Mouse (Mus musculus) intestine, embryonic 15.5 days (tissue): ENCODE measurements around the gene Gm10320. TPM values are rescaled to one million over a fixed set of nuclear protein-coding genes. Genes with fewer than 3 reads are reported as not detected.
A peak's percentile ranks its signal among the peaks of the same experiment; 100 is the strongest.

Source experiments
- ATAC-seq: fragments of 200-750 bp; cut with Nextera tagmentation; 2 replicates; pipeline ENCODE4 v1.8.0; 2017; ENCODE audit warnings: moderate TSS enrichment, moderate library complexity
- H3K27ac ChIP-seq: fragments of 300-500 bp; sonication (generic); 2 replicates; pipeline ENCODE4 v1.5.1; 2015; ENCODE audit warnings: mild to moderate bottlenecking, inconsistent platforms
- H3K27me3 ChIP-seq: fragments of 300-500 bp; sonication (generic); replicated peaks from 2 replicates; pipeline ENCODE4 v1.6.1; 2015; ENCODE audit warnings: inconsistent platforms
- H3K36me3 ChIP-seq: fragments of 300-500 bp; sonication (generic); 2 replicates; pipeline ENCODE4 v1.6.1; 2015; ENCODE audit warnings: inconsistent platforms
- H3K4me1 ChIP-seq: fragments of 300-500 bp; sonication (generic); replicated peaks from 2 replicates; pipeline ENCODE4 v1.6.1; 2015; ENCODE audit warnings: inconsistent platforms
- H3K4me2 ChIP-seq: fragments of 300-500 bp; sonication (generic); replicated peaks from 2 replicates; pipeline ENCODE4 v1.6.1; 2015; ENCODE audit warnings: mild to moderate bottlenecking, inconsistent platforms
- H3K4me3 ChIP-seq: fragments of 300-500 bp; sonication (generic); replicated peaks from 2 replicates; pipeline ENCODE4 v1.5.1; 2015; ENCODE audit warnings: inconsistent platforms
- H3K9ac ChIP-seq: fragments of 300-500 bp; sonication (generic); 2 replicates; pipeline ENCODE4 v1.6.1; 2015; ENCODE audit warnings: inconsistent platforms
- H3K9me3 ChIP-seq: fragments of 300-500 bp; sonication (generic); 2 replicates; pipeline ENCODE4 v1.6.1; 2016; ENCODE audit warnings: inconsistent platforms
- WGBS: fragments of 180-500 bp; shearing (Covaris S2); methylation state at CpG from one replicate; pipeline ENCODE4 v1.1.7; 2015; 5-methylcytosine and 5-hydroxymethylcytosine counted together
- polyA plus RNA-seq: library from polyadenylated mRNA; unstranded; fragments of >200 nt; fragmentation: Nextera tagmentation; extraction: Ambion mirVana; gene quantifications from 2 replicates; pipeline ENCODE4 v1.2.1, GENCODE M21; 2015

Gene Gm10320
- polyA plus RNA-seq, 1 experiment from 2014 or later, result 1.8 TPM

DNA sequence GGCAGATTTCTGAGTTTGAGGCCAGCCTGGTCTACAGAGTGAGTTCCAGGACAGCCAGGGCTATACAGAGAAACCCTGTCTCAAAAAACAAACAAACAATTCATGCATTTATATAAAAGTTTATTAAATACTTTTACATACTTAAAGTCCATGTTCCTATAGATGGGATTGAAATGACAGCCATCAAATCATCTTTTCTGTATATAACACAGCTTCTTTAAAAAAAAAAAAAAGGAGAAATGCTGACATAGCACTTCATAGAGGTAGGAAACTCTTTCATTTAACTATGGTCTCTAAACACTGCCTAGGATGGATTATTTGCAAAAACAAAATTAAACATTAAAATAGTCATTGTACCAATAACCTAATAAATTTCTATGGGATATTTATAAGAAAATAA lies 43.1 kb downstream of the Gm10320 start:
- no peak overlapping the region for H3K9ac ChIP-seq

DNA sequence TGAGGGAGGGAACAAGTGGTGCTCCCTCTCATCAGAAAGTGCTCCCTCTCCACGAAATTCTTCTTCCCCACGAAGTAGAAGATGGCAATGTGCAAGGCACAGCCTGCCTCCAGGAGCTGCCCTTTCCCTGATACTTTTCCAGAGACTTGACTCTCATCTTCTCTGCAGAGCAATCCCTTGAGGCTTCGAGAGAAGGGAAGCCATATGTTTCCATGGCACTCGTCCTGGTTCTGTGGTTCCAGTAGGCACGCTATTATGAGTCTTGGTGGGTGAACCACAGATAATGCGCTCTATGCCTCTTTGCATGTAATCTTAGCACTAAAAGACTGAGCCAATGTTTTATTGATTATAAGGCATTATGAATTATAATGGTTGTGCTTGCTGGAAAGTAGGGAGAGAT lies 44.1 kb downstream of the Gm10320 start:
- Histone ChIP-seq H3K36me3 (no peaks in the 10 kb centered on the region), H3K9ac (no peak overlapping the region), H3K4me3 (no peak overlapping the region), H3K4me1 (no peaks in the 10 kb centered on the region), H3K27ac (no peak overlapping the region), H3K9me3 (no peaks in the 10 kb centered on the region), H3K4me2 (no peak overlapping the region), H3K27me3 (no peaks in the 10 kb centered on the region)
- 81% methylated on average over 6 of the region's 6 CpGs for WGBS
- ATAC-seq, result no peak

More for the DNA sequence above, 43.1 kb downstream of the Gm10320 start:
- Histone ChIP-seq H3K27ac (no peak overlapping the region), H3K4me2 (no peak overlapping the region), H3K27me3 (no peaks in the 10 kb centered on the region), H3K9me3 (no peaks in the 10 kb centered on the region), H3K36me3 (no peaks in the 10 kb centered on the region), H3K4me1 (no peaks in the 10 kb centered on the region), H3K4me3 (no peak overlapping the region)
- no peak for ATAC-seq

DNA sequence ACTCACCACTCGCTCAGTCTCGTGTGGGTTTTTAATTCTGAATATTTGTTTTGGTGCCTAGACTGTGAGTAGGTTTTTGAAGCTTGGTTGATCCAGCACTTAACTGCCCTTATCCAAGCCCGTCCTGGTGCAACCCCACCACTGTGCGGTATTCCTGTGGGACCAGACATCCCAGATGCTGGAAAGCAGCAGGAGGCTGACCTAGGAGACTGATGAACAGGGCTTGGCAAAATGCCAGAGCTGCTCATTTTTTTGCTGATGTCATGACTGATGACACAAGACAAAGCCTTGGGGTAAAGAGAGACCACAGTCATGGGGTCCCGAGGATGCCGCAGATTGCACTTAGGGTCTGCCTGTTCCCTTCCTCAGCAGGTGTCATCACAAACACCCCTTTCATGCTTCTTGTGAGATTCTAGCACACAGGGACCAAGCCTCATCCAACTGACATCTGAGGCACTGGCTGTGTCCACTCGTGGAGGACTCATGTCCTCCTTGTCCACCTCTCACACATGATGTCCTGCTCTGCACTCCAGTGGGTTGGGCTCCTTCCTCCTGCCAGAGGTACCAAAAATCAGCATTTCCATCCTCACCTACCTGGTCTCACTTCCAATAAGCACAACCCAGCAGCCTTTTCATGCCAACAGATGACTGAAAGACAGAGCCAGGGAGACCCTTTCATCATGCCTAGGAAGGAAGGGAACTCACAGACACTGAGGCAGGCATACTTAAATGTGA lies 46.2 kb downstream of the Gm10320 start:
- H3K27ac ChIP-seq, result no peak overlapping the region
- 76% methylated on average over 7 of the region's 7 CpGs for WGBS
- no peak overlapping the region for H3K4me2 ChIP-seq
- ATAC-seq, result no peak
- H3K9me3 ChIP-seq, result no peaks in the 10 kb centered on the region
- H3K4me1 ChIP-seq, result no peaks in the 10 kb centered on the region
- H3K27me3 ChIP-seq, result no peaks in the 10 kb centered on the region
- no peak overlapping the region for H3K9ac ChIP-seq
- no peak overlapping the region for H3K4me3 ChIP-seq
- H3K36me3 ChIP-seq, result no peaks in the 10 kb centered on the region

DNA sequence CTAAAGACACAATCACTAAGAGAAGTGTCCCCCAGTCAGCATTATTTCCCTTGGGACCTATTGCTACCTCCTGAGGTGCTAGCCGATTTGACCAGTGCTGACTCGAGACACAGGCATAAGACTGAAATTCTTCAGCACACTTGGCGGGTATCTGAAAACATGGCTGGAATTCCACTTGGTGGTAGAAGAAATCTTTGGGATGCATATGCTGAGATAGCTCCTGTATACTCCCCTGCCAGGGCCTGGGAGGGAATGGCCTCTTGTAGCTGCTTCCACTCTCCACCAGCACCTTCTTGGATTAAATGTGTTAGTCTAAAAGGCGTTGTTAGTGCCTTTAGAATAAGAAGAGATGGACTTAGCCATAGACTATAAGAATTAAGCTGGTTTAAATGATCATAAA lies 50.8 kb downstream of the Gm10320 start:
- Histone ChIP-seq H3K9ac (no peak overlapping the region), H3K9me3 (no peaks in the 10 kb centered on the region), H3K4me3 (no peak overlapping the region), H3K4me1 (0 out of 2 replicates have a peak, but pooled peaks cover 3% of the 10 kb centered on the region), H3K27me3 (no peaks in the 10 kb centered on the region), H3K4me2 (0 out of 2 replicates have a peak overlapping the region, but pooled peaks have one; percentile 9), H3K36me3 (no peaks in the 10 kb centered on the region), H3K27ac (no peak overlapping the region)
- no peak for ATAC-seq
- 77% methylated on average over 4 of the region's 4 CpGs for WGBS

DNA sequence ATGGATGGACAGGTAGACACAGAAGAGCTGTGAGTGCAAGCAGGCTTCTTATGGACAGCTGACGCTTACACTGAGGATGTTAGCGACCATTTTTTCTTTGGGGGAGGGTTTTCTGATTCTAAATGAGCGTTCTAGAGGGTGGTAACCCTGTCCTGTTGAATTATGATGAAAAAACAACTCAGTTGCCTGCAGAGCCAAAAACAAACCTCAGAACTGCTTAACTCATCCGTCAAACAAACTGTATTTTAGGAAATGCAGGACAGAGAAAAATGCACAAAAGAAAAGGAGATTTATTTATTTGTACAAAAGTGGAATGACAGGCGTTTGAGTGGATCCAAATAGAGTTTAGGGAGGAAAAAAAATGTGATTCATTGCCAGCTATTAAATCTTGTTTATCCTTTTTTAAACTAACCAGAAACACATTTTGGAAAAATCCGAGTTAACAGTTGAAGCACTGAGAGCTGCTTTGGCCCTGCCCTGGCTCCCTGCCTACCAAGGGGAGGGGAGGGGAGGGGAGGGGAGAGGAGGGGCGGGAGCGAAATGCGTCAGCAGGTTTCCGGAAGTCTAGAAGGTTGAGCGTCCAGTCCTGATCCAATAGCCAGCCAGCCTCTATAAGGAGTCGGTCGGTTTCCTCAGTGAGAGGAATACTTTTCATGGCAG lies 51.4 kb downstream of the Gm10320 start:
- 23% methylated on average over 13 of the region's 13 CpGs for WGBS

More for the DNA sequence above, 51.4 kb downstream of the Gm10320 start:
- Histone ChIP-seq H3K27ac (no peak overlapping the region), H3K4me3 (no peak overlapping the region), H3K4me1 (0 out of 2 replicates have a peak, but pooled peaks cover 3% of the 10 kb centered on the region), H3K9ac (no peak overlapping the region), H3K27me3 (no peaks in the 10 kb centered on the region), H3K9me3 (no peaks in the 10 kb centered on the region), H3K36me3 (no peaks in the 10 kb centered on the region), H3K4me2 (0 out of 2 replicates have a peak overlapping the region, but pooled peaks have one; percentile 9)
- ATAC-seq, result peak; percentile 59; the same call in 1 of the 2 replicates

Other genes starting within 250 kb of the Gm10320 start
- gene Utp15, start 229.0 kb downstream of the Gm10320 start, polyA plus RNA-seq, result 34.0 and 35.7 TPM in 2 replicates
- gene Ankra2, start 228.9 kb downstream of the Gm10320 start, polyA plus RNA-seq, result 22.2 and 22.5 TPM in 2 replicates
- gene Gm21976, start 212.1 kb downstream of the Gm10320 start, polyA plus RNA-seq, result not detected in 2 replicates
- 620 and 754 TPM in 2 replicates for gene Btf3, start 175.0 kb downstream of the Gm10320 start, polyA plus RNA-seq
- gene Foxd1, start 137.8 kb downstream of the Gm10320 start, polyA plus RNA-seq, result 0.03 TPM in 1 of 2 replicates, not detected in the other
- gene Tmem174, start 145.4 kb upstream of the Gm10320 start, polyA plus RNA-seq, result 0.06 and 0.09 TPM in 2 replicates
- gene Tmem171, start 202.8 kb upstream of the Gm10320 start, polyA plus RNA-seq, result 28.9 and 31.8 TPM in 2 replicates